Mouse (Mus musculus) forebrain, postnatal 0 days (tissue): ENCODE results near the gene Usp3. TPM values are rescaled to one million over a fixed set of nuclear protein-coding genes. Genes with fewer than 3 reads are reported as not detected.

Source experiments
- ATAC-seq: fragments of 200-750 bp; cut with Nextera tagmentation; 2 replicates; pipeline ENCODE4 v1.8.0; 2017; ENCODE audit warnings: mild to moderate bottlenecking, moderate library complexity
- DNase-seq: peaks from one replicate; pipeline ENCODE4 v3.0.0-alpha.2; 2015
- H3K27ac ChIP-seq: fragments of 300-500 bp; sonication (generic); 2 replicates; pipeline ENCODE4 v1.5.1; 2014; ENCODE audit warnings: low read depth, mild to moderate bottlenecking, antibody characterized with exemption, low read length, moderate library complexity, mixed read lengths
- H3K27me3 ChIP-seq: fragments of 300-500 bp; sonication (generic); 2 replicates; pipeline ENCODE4 v1.6.1; 2014; ENCODE audit warnings: mild to moderate bottlenecking, low read length, mixed read lengths; ENCODE audit not compliant: insufficient read depth
- H3K36me3 ChIP-seq: fragments of 300-500 bp; sonication (generic); 2 replicates; pipeline ENCODE4 v1.6.1; 2014; ENCODE audit warnings: mild to moderate bottlenecking, moderate library complexity; ENCODE audit not compliant: insufficient read depth
- H3K4me1 ChIP-seq: fragments of 300-500 bp; sonication (generic); 2 replicates; pipeline ENCODE4 v1.6.1; 2014; ENCODE audit warnings: antibody characterized with exemption; ENCODE audit not compliant: insufficient read depth
- H3K4me2 ChIP-seq: fragments of 300-500 bp; sonication (generic); 2 replicates; pipeline ENCODE4 v1.6.1; 2014; ENCODE audit warnings: low read depth, mild to moderate bottlenecking, moderate library complexity
- H3K4me3 ChIP-seq: fragments of 300-500 bp; sonication (generic); 2 replicates; pipeline ENCODE4 v1.5.1; 2014; ENCODE audit warnings: low read depth, low read length, mixed read lengths
- H3K9ac ChIP-seq: fragments of 300-500 bp; sonication (generic); 2 replicates; pipeline ENCODE4 v1.6.1; 2014; ENCODE audit warnings: mild to moderate bottlenecking
- H3K9me3 ChIP-seq: fragments of 300-500 bp; sonication (generic); 2 replicates; pipeline ENCODE4 v1.6.1; 2016; ENCODE audit warnings: low read length
- CTCF ChIP-seq: sonication (generic); IDR thresholded peaks from 2 replicates; pipeline ENCODE4 v1.5.1; 2016; ENCODE audit warnings: antibody characterized with exemption, control low read depth, low read depth
- WGBS: fragments of 180-500 bp; shearing (Covaris S2); extraction: QIAGEN DNeasy Blood & Tissue Kit; methylation state at CpG from one replicate; pipeline ENCODE4 v1.1.7; 2014; 5-methylcytosine and 5-hydroxymethylcytosine counted together
- polyA plus RNA-seq: library from polyadenylated mRNA; unstranded; fragments of >200 nt; fragmentation: Nextera tagmentation; extraction: Ambion mirVana; gene quantifications from 2 replicates; pipeline ENCODE4 v1.2.1, GENCODE M21; 2015
- total RNA-seq: library from RNA; depleted of rRNA; stranded (reverse); fragments of >200 nt; gene quantifications from 2 replicates; pipeline ENCODE4 v1.2.3, GENCODE M21; 2014; rRNA removed

Gene Usp3
- 46.3 and 59.7 TPM in 2 replicates for total RNA-seq
- polyA plus RNA-seq = 55.1 and 55.2 TPM in 2 replicates

DNA sequence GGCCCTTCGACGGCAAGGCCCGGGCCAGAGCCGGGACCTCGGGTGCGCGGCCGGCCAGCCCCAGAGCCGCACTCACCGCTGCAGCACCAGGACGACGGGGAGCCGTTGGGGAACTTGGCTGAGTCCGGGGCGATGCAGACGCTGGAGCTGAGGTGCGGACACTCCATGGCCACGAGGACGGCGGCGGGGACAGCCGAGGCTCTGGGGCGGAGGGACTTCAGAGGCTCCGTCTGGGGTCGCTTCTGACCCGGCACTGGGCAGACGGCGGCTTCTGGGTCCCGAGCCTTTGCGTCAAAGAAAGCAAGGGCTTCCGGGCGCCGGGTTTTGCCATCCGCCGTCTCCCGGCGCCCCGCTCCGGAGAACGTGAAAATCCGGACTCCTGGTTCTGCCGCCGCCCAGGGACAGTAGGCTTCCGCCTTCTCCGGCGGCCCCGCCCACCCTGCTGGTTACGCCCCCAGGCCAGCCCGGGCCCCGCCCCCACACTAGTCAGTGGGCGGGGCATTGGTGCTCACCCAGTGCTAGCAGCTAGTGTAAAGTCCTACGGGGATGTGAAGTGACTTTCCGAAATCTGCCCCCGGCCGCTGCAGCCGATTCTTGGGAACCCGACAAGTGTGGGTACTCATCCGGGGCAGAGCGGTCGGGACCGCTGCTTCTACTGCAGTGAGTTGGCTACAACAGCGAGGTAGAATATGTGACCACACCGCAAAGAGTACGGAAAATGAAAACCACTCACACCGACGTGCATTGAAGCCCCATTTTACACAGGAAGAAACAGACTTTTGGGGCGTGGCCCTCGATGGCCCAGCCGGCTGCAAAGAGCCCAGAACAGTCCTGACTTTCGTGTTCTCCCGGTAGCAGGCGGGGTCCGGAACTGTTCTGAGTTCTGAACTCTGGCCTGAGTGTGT, at the start of gene Usp3:
Usp3 (minus strand) TSS at position 435 of the 905 bp plus-strand sequence.
- Histone ChIP-seq H3K4me1 (peaks cover 9% of the 10 kb centered on the region), H3K9ac (peak within 1 kb of the TSS; percentile 92), H3K27me3 (no peaks in the 10 kb centered on the region), H3K4me3 (peak within 1 kb of the TSS; percentile 97), H3K36me3 (no peaks in the 10 kb centered on the region), H3K4me2 (peak within 1 kb of the TSS; percentile 70), H3K27ac (peak within 1 kb of the TSS; percentile 93), H3K9me3 (no peaks in the 10 kb centered on the region)
- ATAC-seq (peak; percentile 90), DNase-seq (peak; percentile 96)
- 1% methylated on average over 73 of the region's 73 CpGs for WGBS
- TF ChIP-seq CTCF = no peak

DNA sequence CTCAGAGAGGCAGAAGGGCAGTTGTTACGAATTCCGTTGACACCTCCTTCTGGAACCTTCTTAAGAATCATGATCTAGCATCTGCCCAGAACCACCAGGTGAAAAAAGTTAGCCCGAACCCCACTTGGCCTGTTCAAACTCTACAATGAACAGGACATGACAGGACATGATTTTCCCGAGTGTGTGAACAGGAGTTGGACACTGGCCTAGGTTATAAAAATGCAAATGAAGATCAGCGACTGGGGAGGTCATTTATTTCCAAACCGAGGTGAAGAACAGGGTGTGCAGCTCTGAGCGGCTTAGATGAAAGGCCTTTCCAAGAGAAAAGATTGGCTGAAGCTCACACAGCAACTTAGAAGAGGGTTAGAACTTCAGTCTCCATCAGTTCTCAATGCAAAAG, 47.5 kb upstream of the Usp3 start:
- no peak for ATAC-seq

DNA sequence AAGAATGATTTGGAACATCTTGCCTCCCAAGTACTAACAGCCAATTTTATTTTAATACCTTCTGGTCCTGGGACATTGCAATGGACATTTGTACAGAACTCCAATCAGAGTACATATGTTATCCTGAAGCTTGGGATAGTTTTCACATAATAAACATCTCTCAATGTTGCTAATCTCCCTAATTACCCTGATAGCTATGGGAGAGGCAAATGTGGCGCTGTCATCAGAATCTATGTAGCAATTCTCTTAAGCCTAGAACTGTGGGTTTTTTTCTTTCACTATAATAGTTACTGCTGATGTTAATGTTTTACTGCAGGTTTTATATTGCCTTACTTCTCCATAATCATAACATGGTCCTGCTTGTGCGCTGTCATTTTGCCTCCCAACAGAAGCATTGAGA, 46.7 kb upstream of the Usp3 start:
- H3K9ac ChIP-seq = no peak overlapping the region
- no peak for TF ChIP-seq CTCF
- H3K36me3 ChIP-seq = no peaks in the 10 kb centered on the region
- no peaks in the 10 kb centered on the region for H3K27me3 ChIP-seq
- no peaks in the 10 kb centered on the region for H3K9me3 ChIP-seq
- DNase-seq (no peak), ATAC-seq (no peak)
- no peak overlapping the region for H3K4me3 ChIP-seq
- no peak overlapping the region for H3K4me2 ChIP-seq
- WGBS = 81% methylated on average over 2 of the region's 2 CpGs
- H3K27ac ChIP-seq = no peak overlapping the region
- no peaks in the 10 kb centered on the region; the same call in 1 of the 2 replicates for H3K4me1 ChIP-seq

More for the DNA sequence above, 47.5 kb upstream of the Usp3 start:
- Histone ChIP-seq H3K36me3 (no peaks in the 10 kb centered on the region), H3K4me3 (no peak overlapping the region), H3K27ac (no peak overlapping the region), H3K4me1 (no peaks in the 10 kb centered on the region; the same call in 1 of the 2 replicates), H3K9ac (no peak overlapping the region), H3K27me3 (no peaks in the 10 kb centered on the region), H3K4me2 (no peak overlapping the region), H3K9me3 (no peaks in the 10 kb centered on the region)
- DNase-seq = no peak
- WGBS = 61% methylated on average over 7 of the region's 7 CpGs
- TF ChIP-seq CTCF = no peak

DNA sequence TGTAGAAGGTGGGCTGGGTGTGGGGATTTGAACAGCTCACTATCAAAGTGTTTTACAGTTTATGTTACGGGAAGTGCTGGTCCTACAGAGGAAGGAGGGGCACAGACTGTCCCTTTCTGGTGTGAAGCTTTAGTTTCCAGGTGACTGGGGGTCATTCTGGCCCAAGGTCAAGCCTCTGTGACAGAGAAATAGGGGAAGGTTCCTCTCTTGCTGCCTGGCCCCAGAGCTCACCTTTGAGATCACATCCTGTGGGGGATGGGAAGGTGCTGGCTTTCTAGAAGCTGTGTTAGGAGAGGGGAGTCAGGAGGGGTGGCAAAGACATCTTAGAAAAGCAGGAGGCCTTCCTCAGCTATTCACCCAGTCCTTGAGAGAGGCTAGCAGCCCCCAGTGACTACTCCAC, 39.5 kb upstream of the Usp3 start:
- Histone ChIP-seq H3K36me3 (no peaks in the 10 kb centered on the region), H3K4me3 (no peak overlapping the region), H3K4me2 (no peak overlapping the region), H3K27ac (no peak overlapping the region), H3K27me3 (no peaks in the 10 kb centered on the region), H3K9me3 (no peaks in the 10 kb centered on the region), H3K4me1 (no peaks in the 10 kb centered on the region), H3K9ac (no peak overlapping the region)
- ATAC-seq (no peak), DNase-seq (no peak)
- WGBS = 100% methylated on average over 1 of the region's 1 CpGs
- TF ChIP-seq CTCF = no peak

DNA sequence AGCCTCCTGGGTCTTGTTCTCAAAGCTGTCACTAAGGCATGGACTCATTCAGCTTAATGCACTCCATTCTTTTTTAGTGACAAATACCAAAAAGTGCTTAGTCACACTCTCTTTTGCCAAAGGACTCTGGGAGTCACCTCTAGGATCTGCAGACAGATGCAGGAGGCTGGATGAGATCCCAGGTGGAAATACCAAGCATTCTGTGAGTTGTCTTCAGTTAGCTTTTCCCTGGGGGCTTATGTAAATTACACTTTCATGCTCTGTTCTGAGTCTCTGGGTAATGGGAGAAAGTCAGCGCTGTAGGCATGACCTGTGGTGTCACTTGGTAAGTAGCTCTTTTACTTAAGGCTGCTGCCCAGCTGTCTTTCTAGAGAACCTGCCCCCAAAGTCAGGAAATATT, 38.0 kb upstream of the Usp3 start:
- H3K9me3 ChIP-seq = no peaks in the 10 kb centered on the region
- WGBS = 34% methylated on average over 1 of the region's 1 CpGs

DNA sequence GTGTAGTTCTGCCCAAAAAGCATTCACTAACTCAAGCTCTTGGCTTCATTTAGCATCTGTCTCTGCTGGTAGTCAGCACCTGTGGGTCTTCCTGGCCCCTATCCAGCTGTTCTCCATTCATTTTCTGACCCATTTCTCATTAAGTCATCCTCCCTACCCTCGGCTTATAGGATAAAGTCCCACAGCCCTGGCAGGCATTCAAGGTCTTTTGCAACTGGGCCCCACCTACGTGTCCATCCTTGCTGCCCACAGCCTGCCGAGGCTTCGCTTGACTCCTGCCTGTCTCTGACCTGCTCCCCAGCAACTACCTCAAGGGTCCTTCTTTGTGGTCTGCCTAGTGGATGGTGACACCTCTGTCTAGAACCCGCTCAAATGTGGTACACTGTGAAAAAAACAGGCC, 33.7 kb upstream of the Usp3 start:
- H3K4me2 ChIP-seq = no peak overlapping the region
- no peak overlapping the region for H3K4me3 ChIP-seq
- no peaks in the 10 kb centered on the region for H3K36me3 ChIP-seq
- ATAC-seq (no peak), DNase-seq (no peak)
- H3K27me3 ChIP-seq = no peaks in the 10 kb centered on the region
- no peaks in the 10 kb centered on the region for H3K9me3 ChIP-seq
- no peak overlapping the region for H3K9ac ChIP-seq
- no peak overlapping the region for H3K27ac ChIP-seq
- TF ChIP-seq CTCF = no peak
- 71% methylated on average over 5 of the region's 5 CpGs for WGBS
- no peaks in the 10 kb centered on the region for H3K4me1 ChIP-seq

More for the DNA sequence above, 38.0 kb upstream of the Usp3 start:
- Histone ChIP-seq H3K36me3 (no peaks in the 10 kb centered on the region), H3K4me3 (no peak overlapping the region), H3K27ac (no peak overlapping the region), H3K4me1 (no peaks in the 10 kb centered on the region), H3K27me3 (no peaks in the 10 kb centered on the region), H3K9ac (no peak overlapping the region), H3K4me2 (no peak overlapping the region)
- DNase-seq (no peak), ATAC-seq (no peak)
- no peak for TF ChIP-seq CTCF

DNA sequence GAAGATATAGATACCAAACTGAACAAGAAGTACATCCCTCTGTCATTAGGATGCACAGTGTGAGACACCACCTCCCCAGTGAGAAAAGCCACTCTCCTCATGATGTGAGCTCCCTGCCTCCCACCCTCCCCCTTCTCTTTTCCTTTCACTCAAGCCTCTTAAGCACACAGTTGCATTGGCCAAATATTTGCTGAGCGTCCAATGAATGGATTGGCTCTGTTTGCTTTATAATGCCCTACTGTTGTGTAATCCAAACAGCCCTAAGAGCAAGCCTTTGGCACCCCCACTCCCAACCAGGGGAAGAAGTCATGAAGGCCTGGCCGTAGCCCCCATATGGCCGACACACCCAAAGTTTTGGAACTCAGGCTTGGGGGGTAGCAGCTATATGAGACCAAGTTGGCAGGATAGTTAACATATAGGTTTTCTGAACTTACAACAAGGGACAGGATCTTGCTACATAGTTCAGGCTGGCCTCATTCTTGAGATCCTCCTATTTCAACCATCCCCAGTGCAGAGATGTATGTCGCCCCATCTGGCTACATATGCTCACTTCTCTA, 33.1 kb upstream of the Usp3 start:
- no peaks in the 10 kb centered on the region for H3K27me3 ChIP-seq
- ATAC-seq = no peak
- no peaks in the 10 kb centered on the region for H3K4me1 ChIP-seq
- H3K36me3 ChIP-seq = no peaks in the 10 kb centered on the region
- H3K4me2 ChIP-seq = no peak overlapping the region
- WGBS = 59% methylated on average over 4 of the region's 4 CpGs
- H3K9me3 ChIP-seq = no peaks in the 10 kb centered on the region
- H3K9ac ChIP-seq = no peak overlapping the region
- no peak overlapping the region for H3K4me3 ChIP-seq
- no peak for DNase-seq
- H3K27ac ChIP-seq = no peak overlapping the region
- no peak for TF ChIP-seq CTCF
